Mouse (Mus musculus) lung, postnatal 14 days (tissue): ENCODE data around the gene Rplp1.

ENCODE experiments used
- DNase-seq: peaks from one replicate; pipeline ENCODE4 v3.0.0; 2021

The Rplp1 gene

GRCm38 (mm10) chr9:61910526-61911256 lies 3.7 kb downstream of the Rplp1 start:
- DNase-seq: peak; percentile 40

- DNase-seq: no peak
These were observed 4.7 kb downstream of the Rplp1 start for GRCm38 (mm10) chr9:61909633-61910032.

- DNase-seq: no peak
These were observed 5.4 kb downstream of the Rplp1 start for GRCm38 (mm10) chr9:61908832-61909407.

- DNase-seq: no peak
These were observed 6.0 kb downstream of the Rplp1 start for GRCm38 (mm10) chr9:61908341-61908740.

GRCm38 (mm10) chr9:61907621-61908295 lies 6.6 kb downstream of the Rplp1 start:
- no peak for DNase-seq

GRCm38 (mm10) chr9:61906912-61907311 lies 7.4 kb downstream of the Rplp1 start:
- DNase-seq: peak; percentile 61

GRCm38 (mm10) chr9:61905576-61905975 lies 8.8 kb downstream of the Rplp1 start:
- DNase-seq: no peak

- no peak for DNase-seq
These were observed 10.1 kb downstream of the Rplp1 start for GRCm38 (mm10) chr9:61904201-61904600.

- peak; percentile 21 for DNase-seq
These were observed 11.9 kb downstream of the Rplp1 start for GRCm38 (mm10) chr9:61902445-61902844.

GRCm38 (mm10) chr9:61901574-61901973 lies 12.8 kb downstream of the Rplp1 start:
- no peak for DNase-seq

- DNase-seq: peak; percentile 90
These were observed 14.5 kb downstream of the Rplp1 start for GRCm38 (mm10) chr9:61899804-61900203.

- peak; percentile 90 for DNase-seq
These were observed 15.9 kb downstream of the Rplp1 start for GRCm38 (mm10) chr9:61898401-61898800.

GRCm38 (mm10) chr9:61895014-61895413 lies 19.3 kb downstream of the Rplp1 start:
- DNase-seq: no peak

GRCm38 (mm10) chr9:61889855-61890254 lies 24.5 kb downstream of the Rplp1 start:
- no peak for DNase-seq

- no peak for DNase-seq
These were observed 26.5 kb downstream of the Rplp1 start for GRCm38 (mm10) chr9:61887661-61888379.

- DNase-seq: no peak
These were observed 28.4 kb downstream of the Rplp1 start for GRCm38 (mm10) chr9:61885964-61886363.

- no peak for DNase-seq
These were observed 29.4 kb downstream of the Rplp1 start for GRCm38 (mm10) chr9:61884936-61885335.

- DNase-seq: no peak
These were observed 30.0 kb downstream of the Rplp1 start for GRCm38 (mm10) chr9:61884375-61884774.

GRCm38 (mm10) chr9:61882179-61882578 lies 32.2 kb downstream of the Rplp1 start:
- DNase-seq: no peak

GRCm38 (mm10) chr9:61878889-61879288 lies 35.5 kb downstream of the Rplp1 start:
- DNase-seq: peak; percentile 77

- no peak for DNase-seq
These were observed 36.8 kb downstream of the Rplp1 start for GRCm38 (mm10) chr9:61877373-61878112.

- no peak for DNase-seq
These were observed 41.0 kb downstream of the Rplp1 start for GRCm38 (mm10) chr9:61873325-61873724.
